Mouse (Mus musculus) common myeloid progenitor, adult 5-6 weeks (primary cell): Measurements from ENCODE around the gene Nkapl. TPM values are rescaled to one million over a fixed set of nuclear protein-coding genes. Genes with fewer than 3 reads are reported as not detected.
A peak's percentile ranks its signal among the peaks of the same experiment; 100 is the strongest.
"Not testable (repeated sequence)": the region's sequence is repeated elsewhere in the genome, so short reads cannot be mapped to it uniquely, and the experiment has no call there.

Experiments used
- ATAC-seq: replicated peaks from 2 replicates; pipeline ENCODE4 v1.8.0; 2016; ENCODE audit warnings: low read depth, mild to moderate bottlenecking, moderate TSS enrichment, inconsistent platforms; ENCODE audit not compliant: poor library complexity, severe bottlenecking
- total RNA-seq: library from RNA; stranded (forward); fragments of 200-1000, 187-1606 nt; gene quantifications from 2 replicates; pipeline ENCODE4 v1.2.3, GENCODE M21; 2017

Gene Nkapl
- 0.19 TPM in 1 of 2 replicates, not detected in the other for total RNA-seq

DNA sequence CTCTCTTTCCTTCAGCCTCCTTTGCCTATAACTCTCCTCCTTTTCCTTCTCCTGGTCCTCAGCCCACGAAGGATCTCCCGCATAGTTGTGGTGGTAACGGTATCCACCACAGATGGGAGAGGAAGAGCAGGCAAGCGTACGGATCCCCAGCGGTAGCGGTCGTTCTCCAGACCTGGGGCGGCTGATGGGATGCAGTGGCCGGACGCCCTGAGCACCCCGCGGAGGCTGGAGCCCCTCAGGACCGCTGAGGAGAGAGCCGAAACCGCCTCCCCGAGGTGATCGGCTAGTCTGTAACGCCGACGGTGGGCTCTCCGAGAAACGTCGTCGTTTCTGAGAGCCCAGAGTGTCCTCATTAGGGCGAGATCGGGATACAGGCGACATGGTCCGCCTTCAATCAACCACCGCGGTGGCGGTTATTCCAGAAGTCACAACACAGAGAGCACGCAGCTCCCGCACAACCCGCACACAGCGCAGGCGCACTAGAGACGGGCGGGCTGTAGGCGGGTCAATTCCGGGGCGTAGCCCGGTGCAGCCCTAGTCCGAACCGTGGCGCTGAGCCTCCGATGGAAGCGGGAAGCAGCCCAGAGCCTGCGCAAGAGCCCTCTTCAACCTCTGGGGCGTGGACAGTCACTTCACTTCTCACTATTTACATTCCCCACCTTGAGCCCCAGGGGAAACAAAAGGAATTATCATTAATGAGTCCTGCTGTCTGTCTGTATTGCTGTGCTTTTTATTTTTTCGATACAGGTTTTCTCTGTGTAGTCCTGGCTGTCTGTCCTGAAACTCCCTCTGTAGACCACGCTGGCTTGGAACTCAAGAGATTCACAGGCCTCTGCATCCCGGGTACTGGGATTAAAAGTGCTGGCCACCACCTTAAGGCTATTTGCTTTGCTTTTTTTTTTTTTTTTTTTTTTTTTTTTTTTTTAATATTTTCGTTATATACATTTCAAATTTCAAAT, at the start of gene Nkapl:
Gene Nkapl (minus strand): TSS at position 449 of the 959 bp plus-strand sequence.
- ATAC-seq = peak; percentile 97

DNA sequence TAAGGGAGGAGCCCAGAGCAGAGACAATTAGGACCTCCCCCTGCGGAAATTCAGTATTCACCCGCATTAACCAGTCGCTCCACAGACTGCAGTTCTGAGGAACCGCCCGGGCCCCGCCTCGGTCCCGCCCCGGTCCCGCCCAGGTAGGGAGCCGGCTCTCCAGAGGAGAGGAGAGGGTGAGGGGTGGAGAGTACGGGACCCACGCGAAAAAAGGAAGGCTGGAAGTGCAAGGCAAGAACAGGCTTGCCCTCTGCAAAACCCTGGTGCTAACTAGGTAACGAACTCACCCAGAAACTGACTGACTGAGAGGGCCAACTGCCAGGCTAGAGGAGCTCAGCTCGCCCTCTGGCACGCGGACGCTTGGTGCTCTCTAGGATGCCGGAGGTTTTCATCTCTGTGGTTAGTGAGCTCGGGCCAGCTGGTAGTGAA, 37.9 kb upstream of the Nkapl start:
- peak; percentile 99 for ATAC-seq

DNA sequence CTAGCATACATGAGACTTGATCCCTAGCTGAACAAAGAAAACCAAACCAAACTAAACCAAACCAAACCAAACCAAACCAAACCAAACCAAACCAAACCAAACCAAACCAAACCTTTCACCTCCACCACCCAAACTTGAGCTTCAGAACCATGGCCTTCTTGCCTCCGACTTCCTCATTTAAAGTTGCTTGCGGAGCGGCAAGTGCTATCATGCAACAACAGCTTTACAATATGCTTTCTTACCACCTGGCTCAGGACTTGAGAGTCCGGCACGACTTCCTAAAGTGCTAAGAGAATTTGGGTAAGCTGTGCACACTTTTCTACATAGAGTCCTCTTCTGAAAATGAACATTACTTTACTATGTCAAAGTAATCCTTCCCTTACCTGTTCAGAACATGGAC, 34.0 kb upstream of the Nkapl start:
- ATAC-seq = no peak

DNA sequence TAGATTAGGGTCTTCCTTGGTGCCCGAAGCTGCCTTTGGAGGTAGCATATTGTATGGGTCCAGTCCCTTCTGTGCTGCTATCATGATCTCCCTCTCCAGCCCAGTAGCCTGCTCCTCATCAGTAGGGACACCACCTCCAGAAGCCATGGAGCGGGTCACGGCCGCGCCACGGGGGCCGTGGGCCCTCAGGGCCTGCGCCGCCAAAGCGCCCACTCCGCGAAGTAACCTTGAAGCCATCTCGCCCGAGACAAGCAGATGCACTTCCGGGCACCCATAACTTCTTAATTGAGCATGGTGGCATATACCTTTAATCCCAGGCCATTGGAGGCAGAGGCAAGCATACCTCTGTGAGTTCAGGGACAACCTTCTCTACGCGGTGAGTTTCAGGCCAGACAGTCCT, 32.9 kb upstream of the Nkapl start, which contains the start of gene Gm11273:
Gene Gm11273 (minus strand): TSS at position 237 of the 400 bp plus-strand sequence.
- 0 out of 2 replicates have a peak, but pooled peaks have one; percentile 31 for ATAC-seq

DNA sequence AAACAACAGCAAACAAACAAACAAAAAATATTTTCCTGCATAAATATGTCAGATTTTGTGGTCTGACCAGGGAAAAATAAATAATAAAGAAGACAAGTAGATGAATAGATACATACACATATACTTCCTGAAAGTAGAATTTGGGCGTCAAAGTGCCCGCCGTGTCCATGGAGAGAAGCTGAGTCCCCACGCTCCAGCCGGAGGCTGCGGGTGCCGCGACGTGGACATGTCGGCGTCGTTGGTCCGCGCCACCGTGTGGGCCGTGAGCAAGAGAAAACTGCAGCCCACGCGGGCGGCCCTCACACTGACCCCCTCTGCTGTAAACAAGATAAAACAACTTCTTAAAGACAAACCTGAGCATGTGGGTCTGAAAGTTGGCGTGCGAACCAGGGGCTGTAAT, 26.8 kb upstream of the Nkapl start, which contains the start of gene AK157302:
Gene AK157302 (plus strand): TSS at position 144 of the 400 bp plus-strand sequence.
- ATAC-seq = no peak

DNA sequence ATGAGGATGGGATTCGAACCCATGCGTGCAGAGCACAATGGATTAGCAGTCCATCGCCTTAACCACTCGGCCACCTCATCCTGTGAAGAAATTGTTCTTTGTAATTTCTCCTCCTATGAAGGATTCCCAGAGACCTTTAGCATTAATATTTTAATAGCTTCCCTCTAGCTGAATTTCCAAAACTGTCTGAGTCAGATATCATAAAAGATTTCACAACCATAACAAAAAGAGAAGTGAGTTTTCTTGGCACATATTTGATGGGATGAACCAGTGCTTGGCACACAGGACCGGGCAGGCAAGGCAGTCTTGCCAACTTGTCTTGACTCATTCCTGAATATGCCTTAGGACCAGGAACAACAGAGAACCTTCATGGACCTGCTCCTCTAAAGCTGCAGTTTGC, 24.5 kb upstream of the Nkapl start:
- ATAC-seq = no peak

DNA sequence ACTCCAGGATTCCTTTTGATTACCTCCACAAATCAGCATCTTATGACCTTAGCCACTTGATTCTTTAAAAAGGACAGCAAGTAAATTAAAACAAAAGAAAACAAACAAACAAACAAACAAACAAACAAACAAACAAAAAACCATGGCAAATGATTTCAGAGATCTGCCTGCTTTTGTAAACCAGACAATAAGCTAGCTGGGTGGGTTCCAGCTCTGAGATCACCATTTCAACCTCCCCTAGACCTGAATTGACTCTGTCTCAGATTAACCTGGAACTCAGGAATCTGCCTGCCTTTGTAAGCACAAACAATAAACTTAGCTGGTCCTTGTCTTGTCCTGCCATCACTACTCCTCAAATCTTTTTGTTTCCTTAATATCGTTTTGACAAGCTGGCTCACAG, 18.6 kb upstream of the Nkapl start:
- ATAC-seq = no peak

DNA sequence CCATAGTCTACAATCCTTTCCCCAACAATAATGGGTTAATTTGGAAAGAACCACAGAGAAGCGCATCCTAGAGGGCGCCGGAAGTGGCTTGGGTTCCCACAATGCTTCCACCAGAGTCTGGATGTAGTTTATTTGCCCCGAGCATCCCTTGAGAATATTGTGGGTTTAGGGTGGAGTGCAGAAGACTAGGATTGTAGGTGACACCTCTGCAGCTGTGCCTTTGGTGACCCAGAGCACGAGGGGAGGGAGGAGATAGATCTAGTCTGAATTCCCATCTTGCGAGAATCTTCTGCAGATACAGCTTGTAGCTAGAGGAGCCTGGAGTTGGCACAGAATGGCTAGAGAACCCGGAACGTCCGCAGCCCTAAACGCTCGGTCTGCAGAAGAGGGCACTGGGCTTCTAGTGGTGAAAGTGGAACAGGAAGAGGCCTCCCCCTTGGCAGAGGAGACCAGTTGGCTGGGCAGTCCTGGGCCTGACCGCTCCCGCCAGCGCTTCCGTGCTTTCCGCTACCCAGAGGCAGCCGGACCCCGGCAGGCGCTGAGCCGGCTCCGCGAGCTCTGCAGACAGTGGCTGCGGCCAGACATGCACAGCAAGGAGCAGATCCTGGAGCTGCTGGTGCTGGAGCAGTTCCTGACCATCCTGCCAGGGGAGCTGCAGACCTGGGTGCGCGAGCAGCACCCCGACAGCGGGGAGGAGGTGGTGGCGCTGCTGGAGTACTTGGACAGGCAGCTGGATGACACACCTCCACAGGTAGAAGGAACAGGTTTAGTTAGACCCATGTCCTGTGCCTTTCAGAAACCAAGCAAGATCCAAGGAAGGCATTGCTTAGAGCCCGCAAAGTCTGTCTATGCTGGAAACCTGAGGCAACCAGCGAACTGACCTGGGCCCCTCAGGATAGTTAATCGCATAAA, 10.7 kb upstream of the Nkapl start, which contains the start of the genes Zkscan4 and Gm10065:
Gene Zkscan4 (plus strand): TSS at position 149 of the 912 bp plus-strand sequence.
Gene Gm10065 (minus strand): TSS at position 683 of the 912 bp plus-strand sequence.
- ATAC-seq = peak; percentile 75

DNA sequence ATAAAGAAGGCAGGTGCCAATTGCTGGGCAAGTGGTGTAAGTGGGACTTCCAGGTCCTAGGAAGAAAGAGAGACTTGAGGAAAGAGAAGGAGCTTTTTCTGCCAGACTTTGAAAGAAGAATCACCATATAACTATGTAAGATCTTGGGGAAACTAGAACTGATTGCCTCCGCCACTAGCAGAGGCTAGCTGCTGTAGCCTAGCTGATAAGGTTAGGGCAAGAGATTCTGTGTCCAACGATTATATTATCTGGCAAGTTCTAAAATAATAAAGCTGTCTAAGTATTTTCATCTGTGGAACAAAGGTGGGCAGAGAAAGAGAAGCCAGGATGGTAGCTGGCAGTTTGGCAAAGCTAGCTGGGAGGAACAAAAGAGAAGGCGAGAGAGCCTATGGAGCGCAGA, 4.1 kb upstream of the Nkapl start:
- no peak for ATAC-seq

DNA sequence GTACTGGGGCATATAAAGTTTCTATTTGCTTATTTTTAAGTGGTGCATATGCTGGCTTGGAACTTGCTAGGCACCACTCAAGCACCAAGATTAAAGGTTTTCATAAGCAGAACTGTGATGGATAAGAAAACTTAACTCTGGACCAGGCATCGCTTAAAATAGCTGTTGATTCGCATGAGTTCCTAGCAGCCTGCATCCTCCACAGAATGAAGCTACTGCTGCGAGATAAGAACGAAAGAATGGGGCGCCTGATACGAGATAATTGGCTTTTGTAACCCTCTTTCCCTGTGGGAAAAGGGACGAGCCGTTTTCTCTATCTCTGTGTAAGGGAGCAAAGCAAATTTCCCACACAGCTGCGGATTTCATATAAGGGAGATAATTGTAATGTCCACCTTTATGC, 788 bp upstream of the Nkapl start:
- no peak for ATAC-seq

DNA sequence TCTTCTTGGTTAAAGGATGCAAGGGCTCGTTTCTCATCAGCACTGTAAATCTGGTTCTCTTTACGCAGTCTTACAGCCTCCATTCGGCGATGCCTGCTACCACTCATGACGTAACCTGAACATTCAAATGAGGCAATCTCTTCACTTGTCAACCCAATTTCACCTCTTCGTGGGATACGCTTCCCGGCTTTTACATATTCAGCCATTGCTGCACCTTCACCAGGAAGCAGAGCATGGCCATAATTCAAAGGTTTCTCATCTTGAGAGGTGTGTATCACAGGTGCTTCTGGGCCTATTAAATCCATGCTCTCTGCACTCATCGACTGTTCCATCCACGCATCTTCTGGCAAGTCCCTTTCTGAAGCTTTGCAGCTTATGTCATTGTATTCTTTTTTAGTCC, 973 bp downstream of the Nkapl start:
- no peak for ATAC-seq

DNA sequence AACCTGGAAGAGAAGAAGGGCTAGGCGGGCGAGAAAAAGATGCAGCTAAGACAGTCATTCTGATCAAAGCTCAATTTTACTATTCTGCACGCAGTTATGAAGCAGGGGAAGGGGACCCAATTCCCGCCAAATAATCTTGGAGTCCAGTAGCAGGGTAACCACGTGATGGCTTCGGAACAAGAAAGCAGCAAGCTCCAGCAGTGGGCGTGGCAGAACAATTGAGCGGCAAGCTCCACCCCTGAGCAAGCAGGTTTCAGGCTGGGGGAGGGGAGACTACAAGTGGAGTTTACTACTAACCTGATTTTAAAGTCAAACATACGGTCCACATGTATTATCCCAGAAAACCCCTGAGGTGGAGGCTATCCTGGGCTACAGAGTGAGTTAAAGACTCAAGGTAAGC, 5.8 kb downstream of the Nkapl start:
- ATAC-seq = not testable (repeated sequence)

DNA sequence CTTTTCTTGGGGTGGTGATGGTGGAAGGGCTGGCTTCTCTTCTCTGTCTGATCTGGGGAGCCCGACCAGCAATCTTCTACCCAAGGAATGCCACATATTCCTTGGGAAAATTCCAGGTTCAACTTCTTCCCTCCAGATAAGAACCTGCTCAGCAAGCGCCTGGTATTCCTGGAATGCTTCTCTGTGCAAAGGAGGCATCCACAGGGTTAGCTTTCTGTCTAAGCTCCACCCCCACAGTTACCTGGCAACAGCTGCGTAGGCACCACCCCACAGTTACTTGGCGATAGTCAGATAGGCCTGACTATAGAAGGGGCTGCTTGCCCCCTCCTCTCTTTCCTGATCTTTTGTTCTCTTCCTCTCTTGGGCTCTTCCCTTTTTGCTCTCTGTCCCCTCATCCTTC, 12.0 kb downstream of the Nkapl start:
- ATAC-seq = no peak

DNA sequence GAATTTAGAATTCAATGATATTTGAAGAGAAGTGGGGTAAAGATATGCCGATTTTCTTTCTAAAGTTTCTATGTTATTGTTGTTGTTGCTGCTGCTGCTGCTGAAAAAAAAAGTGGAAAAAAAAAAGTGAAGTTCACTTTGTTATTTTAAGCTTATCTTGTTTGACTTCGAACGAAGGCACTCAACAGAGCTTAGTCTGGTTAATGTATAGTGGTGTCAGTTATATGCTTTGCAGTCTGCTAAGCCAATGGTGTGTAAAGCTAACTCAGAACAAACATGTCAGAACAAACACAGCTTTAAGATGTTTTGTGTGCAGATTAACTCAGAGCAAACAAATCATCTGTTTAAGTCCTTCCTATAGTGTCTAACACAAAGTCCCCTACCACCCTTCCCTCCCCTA, 14.2 kb downstream of the Nkapl start:
- no peak for ATAC-seq

DNA sequence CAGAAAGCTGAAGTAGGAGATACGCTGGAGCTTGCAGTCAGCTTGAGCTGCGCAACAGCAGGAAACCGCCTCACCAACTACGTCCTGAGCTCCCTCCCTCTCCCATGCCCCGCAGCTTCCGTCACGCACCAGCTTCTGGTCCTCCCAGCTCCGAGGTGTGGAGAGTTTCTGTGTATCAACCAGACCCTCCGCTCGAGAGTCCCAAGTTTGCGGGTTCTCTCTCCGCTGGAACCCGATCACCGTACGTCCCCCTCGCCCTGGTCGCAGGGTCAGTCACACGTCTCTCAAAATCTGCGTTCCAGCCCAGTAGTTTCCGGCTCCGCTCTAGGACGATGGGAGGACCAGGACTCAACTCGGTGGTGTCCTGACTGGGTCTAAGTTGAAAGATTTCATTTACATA, 14.9 kb downstream of the Nkapl start, which contains the start of gene Zscan26:
Gene Zscan26 (minus strand): TSS at position 282 of the 400 bp plus-strand sequence.
- peak; percentile 98 for ATAC-seq

DNA sequence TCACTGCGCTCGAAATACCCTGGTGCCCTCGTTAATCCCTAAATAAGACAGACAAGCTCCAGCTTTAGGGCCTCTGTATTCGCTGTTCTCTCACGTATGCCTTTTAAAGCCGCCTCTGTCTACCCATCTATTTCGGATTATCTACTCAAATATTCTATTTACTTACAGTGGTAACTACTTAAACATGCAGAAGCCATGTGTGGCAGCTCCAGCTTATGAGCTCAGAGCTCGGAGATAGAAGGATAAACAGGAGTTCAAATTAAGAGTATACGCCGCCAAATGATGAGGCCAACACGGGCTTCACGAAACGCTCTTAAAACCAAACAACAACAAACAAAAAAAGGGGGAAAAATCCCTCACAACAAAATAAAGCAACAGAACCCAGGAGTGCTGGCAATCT, 15.3 kb downstream of the Nkapl start:
- 0 out of 2 replicates have a peak, but pooled peaks have one; percentile 4 for ATAC-seq

DNA sequence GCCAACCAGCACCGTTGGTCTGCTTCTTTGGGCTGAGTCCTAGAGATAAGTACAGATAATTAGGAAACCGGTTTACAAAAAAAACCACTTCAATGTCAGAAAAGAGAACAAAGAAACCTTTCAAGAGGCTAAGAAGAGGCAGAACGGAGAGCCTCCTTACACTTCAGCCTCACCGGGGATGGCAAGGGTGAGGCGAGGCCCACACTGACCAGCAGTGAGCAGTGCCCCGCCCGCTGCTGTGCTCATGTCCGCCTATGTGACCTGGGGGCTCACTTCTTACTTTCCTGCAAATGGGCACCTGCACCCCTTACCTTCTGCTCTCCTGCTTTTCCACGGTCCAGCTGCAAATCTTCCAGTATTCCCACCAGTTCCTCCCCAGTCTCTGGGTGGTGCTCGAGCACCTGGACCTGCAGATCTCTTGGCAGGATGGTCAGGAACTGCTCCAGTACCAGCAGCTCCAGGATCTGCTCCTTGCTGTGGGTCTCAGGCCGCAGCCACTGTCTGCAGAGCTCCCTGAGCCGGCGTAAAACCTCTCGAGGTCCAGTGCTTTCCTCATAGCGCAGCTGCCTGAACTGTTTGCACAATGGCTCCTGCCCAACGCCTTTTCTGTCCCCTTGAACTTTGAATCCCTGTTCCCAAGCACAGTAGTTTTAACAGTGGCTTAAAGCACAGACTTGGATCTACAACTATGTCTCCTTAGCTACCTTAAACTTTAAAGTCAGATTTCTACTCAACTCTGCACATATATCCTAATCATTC, 20.3 kb downstream of the Nkapl start:
- ATAC-seq = no peak

DNA sequence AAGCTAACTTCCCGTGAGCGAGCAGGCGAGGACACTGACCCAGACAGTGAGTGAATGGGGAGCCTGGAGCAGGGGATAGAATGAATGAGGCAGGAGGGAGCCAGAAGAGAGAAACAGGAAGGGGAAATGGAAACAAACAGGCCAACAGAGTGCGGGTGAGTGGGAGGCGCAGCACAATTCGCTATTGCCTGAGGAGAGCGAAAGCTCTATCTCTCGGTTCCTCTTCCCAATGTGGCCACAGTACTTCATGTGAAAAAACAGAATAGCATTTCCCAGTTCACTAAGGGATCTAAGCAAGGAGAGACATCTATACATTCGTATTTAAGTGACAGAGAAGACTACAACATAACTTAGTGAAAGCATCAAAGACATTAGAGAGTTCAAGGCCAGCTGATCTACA, 21.5 kb downstream of the Nkapl start:
- no peak for ATAC-seq

DNA sequence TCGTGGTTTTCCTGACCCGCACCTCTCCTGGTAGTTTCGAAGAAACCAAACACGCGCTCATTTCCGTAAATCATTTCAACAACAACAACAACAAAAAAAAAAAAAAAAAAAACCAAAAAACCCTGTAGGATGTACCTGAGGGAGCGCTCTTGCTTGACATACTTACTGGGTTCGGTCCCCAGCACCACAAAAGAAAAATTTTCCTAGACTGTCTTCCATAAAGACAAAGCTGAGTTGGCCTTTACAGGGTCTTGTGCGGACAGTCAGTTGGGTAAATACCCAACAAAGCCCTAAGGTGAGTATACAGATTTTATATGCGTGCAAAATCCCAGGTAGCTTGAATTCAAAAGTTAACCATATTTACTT, 27.1 kb downstream of the Nkapl start:
- ATAC-seq = no peak
